In genomic region chr4:53575558-53575957, GRCm38 (mm10) we compare ENCODE assay signal across 19 mouse cellular contexts.
"Had no signal": no experiment of that assay in that cellular context is flagged by ENCODE, and none has a peak within 500 bp of the region (broad histone marks: within the 10 kb centered on the region; RNA-seq: fewer than 3 reads in every experiment).

No protein-coding gene starts in this region.

- H3K9ac ChIP-seq: limb, embryonic 13.5 days; liver, embryonic 13.5 days; lung, embryonic 14.5 days; midbrain, embryonic 12.5 days; midbrain, embryonic 15.5 days; neural tube, embryonic 12.5 days; neural tube, embryonic 15.5 days had no signal

- H3K9me3 ChIP-seq: limb, embryonic 10.5 days; limb, embryonic 13.5 days; liver, embryonic 13.5 days; midbrain, embryonic 12.5 days; midbrain, embryonic 15.5 days; neural tube, embryonic 12.5 days; neural tube, embryonic 15.5 days had no signal

- H3K36me3 ChIP-seq: limb, embryonic 10.5 days; limb, embryonic 13.5 days; liver, embryonic 13.5 days; midbrain, embryonic 12.5 days; midbrain, embryonic 15.5 days; neural tube, embryonic 12.5 days; neural tube, embryonic 15.5 days had no signal

- H3K4me1 ChIP-seq: limb, embryonic 10.5 days; limb, embryonic 13.5 days; liver, embryonic 13.5 days; midbrain, embryonic 12.5 days; midbrain, embryonic 15.5 days; neural tube, embryonic 12.5 days; neural tube, embryonic 15.5 days had no signal

- DNase-seq: layer of hippocampus, adult 9-11 months; liver; liver, embryonic 13.5 days; lung, embryonic 14.5 days; right cerebral cortex, adult 18-20 months; right cerebral cortex, postnatal 14 days; right cerebral cortex, postnatal 4 days; spleen, adult 18-20 months; thymus, adult 18-20 months; thymus, postnatal 36 days had no signal

- H3K27me3 ChIP-seq: limb, embryonic 13.5 days; liver, embryonic 13.5 days; midbrain, embryonic 12.5 days; midbrain, embryonic 15.5 days; neural tube, embryonic 12.5 days; neural tube, embryonic 15.5 days had no signal

- H3K27ac ChIP-seq: layer of hippocampus, adult 2 months; limb, embryonic 10.5 days; limb, embryonic 13.5 days; liver, embryonic 13.5 days; macrophage; midbrain, embryonic 12.5 days; midbrain, embryonic 15.5 days; neural tube, embryonic 12.5 days; neural tube, embryonic 15.5 days had no signal

- H3K4me2 ChIP-seq: limb, embryonic 13.5 days; liver, embryonic 13.5 days; lung, embryonic 14.5 days; midbrain, embryonic 12.5 days; midbrain, embryonic 15.5 days; neural tube, embryonic 12.5 days; neural tube, embryonic 15.5 days had no signal

- ATAC-seq: lung, postnatal 0 days; midbrain, embryonic 15.5 days had no signal

- H3K4me3 ChIP-seq: layer of hippocampus, adult 2 months; limb, embryonic 10.5 days; limb, embryonic 13.5 days; liver, embryonic 13.5 days; midbrain, embryonic 12.5 days; midbrain, embryonic 15.5 days; neural tube, embryonic 12.5 days; neural tube, embryonic 15.5 days had no signal
